Mouse (Mus musculus) urinary bladder, postnatal 4 days (tissue): Measurements from ENCODE around the gene Gas2l3.

Experiments used
- DNase-seq, 2 experiments: peaks; one replicate each; pipeline ENCODE4 v3.0.0; 2021 to 2022; ENCODE audit warnings: low spot score in 2 of 2

Gas2l3 gene

GRCm38 (mm10) chr10:89443623-89444151, at the start of gene Gas2l3:
Gene Gas2l3 (minus strand): TSS chr10:89443967.
- DNase-seq = peak; percentile 73 to 88

- DNase-seq = no peak
Observed at GRCm38 (mm10) chr10:89491321-89491720, 47.6 kb upstream of the Gas2l3 start.

- DNase-seq = no peak
Observed at GRCm38 (mm10) chr10:89490250-89490649, 46.5 kb upstream of the Gas2l3 start.

- no peak for DNase-seq
Observed at GRCm38 (mm10) chr10:89489459-89489858, 45.7 kb upstream of the Gas2l3 start.

GRCm38 (mm10) chr10:89486995-89487742, 43.4 kb upstream of the Gas2l3 start:
- no peak for DNase-seq

GRCm38 (mm10) chr10:89484907-89485306, 41.1 kb upstream of the Gas2l3 start:
- DNase-seq = no peak

GRCm38 (mm10) chr10:89483812-89484602, 40.2 kb upstream of the Gas2l3 start:
- no peak for DNase-seq

- DNase-seq = no peak
Observed at GRCm38 (mm10) chr10:89483113-89483512, 39.3 kb upstream of the Gas2l3 start.

- DNase-seq = no peak
Observed at GRCm38 (mm10) chr10:89482142-89482681, 38.4 kb upstream of the Gas2l3 start.

- DNase-seq = no peak
Observed at GRCm38 (mm10) chr10:89481638-89482037, 37.9 kb upstream of the Gas2l3 start.

GRCm38 (mm10) chr10:89478766-89479165, 35.0 kb upstream of the Gas2l3 start:
- no peak for DNase-seq

- DNase-seq = no peak
Observed at GRCm38 (mm10) chr10:89470596-89471353, 27.0 kb upstream of the Gas2l3 start.

- no peak for DNase-seq
Observed at GRCm38 (mm10) chr10:89464760-89465405, 21.1 kb upstream of the Gas2l3 start.

- DNase-seq = no peak
Observed at GRCm38 (mm10) chr10:89462890-89463289, 19.1 kb upstream of the Gas2l3 start.

GRCm38 (mm10) chr10:89461856-89462507, 18.2 kb upstream of the Gas2l3 start:
- DNase-seq = peak; percentile 63 to 77

GRCm38 (mm10) chr10:89460972-89461371, 17.2 kb upstream of the Gas2l3 start:
- no peak for DNase-seq

- DNase-seq = no peak
Observed at GRCm38 (mm10) chr10:89458770-89459169, 15.0 kb upstream of the Gas2l3 start.

- DNase-seq = no peak
Observed at GRCm38 (mm10) chr10:89453794-89454193, 10.0 kb upstream of the Gas2l3 start.

GRCm38 (mm10) chr10:89453068-89453641, 9.4 kb upstream of the Gas2l3 start:
- no peak for DNase-seq

- DNase-seq = no peak
Observed at GRCm38 (mm10) chr10:89450411-89450810, 6.6 kb upstream of the Gas2l3 start.
